Mouse (Mus musculus): ENCODE measurements around the gene Efemp1. TPM values are rescaled to one million over a fixed set of nuclear protein-coding genes. Genes with fewer than 3 reads are reported as not detected.

The Efemp1 gene
- polyA plus RNA-seq (2014; fragmentation: Nextera tagmentation; extraction: Ambion mirVana) = 29.2 and 32.2 TPM in 2 replicates

DNA sequence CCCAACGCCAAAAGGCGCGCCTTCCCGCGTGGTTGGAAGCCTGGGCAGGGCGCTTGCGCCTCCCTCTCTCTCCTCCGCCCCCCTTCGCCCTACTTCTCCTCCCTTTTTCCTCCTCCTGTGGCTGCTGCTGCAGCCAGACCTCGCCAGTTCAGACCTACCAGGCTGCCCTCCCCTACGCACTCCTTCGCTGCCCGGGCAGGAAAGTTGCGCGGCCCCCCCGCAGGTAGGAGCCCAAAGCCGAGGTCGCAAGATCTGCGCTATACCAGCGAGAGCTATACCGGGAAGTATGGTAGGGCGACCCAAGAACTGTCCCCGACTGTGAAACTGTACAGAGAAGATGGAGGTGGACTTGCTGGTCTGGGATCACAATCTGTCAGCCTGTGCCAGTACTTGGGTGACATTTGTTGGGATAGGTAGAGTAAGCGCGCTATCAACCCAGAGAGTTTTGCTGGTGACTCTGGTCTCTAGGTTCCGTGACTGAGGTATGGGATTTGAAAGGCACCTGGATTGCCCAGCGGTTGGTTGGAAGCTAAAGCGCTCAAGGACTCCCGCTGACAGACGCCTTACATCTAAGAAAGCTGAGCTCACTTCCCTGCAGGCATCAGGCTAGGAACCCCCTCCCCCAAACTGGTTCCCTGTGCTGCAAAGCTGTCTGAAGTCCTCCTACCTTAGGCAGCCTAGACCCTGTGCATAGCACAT lies at the start of gene Efemp1:
Efemp1 (plus strand) TSS at position 103 of the 699 bp plus-strand sequence.
- peak; percentile 89 for ATAC-seq (replicated peaks; ENCODE audit: insufficient number of reproducible peaks, low FRiP score, low TSS enrichment, low read depth)
- no peak within 1 kb of the TSS for H3K27ac ChIP-seq (replicated peaks; ENCODE audit: low read depth, low read length)

DNA sequence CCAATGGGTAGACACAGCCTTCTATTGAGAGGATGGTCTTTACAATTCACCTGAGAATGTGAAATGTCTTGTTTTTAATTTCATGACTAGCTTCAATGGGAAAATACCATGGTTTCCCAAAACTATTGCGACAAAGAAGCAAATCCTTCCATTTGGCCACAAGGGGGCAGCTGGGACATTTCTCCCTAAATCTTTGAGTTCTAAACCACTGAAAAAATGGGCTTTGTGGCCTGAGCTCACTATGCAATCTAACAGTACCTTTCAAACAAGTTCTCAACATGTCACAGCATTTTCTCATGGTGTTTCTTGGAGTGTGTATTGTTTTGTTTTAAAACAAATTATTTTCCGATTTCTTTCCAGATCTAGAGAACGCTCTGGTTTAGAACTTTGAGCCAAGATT lies 44.3 kb upstream of the Efemp1 start:
- DNase-seq (ENCODE audit: low spot score) (peak; percentile 81), ATAC-seq (replicated peaks; ENCODE audit: insufficient number of reproducible peaks, low FRiP score, low TSS enrichment, low read depth) (no peak)
- Histone ChIP-seq H3K36me3 (replicated peaks; ENCODE audit: control insufficient read depth, insufficient read depth, low read depth, low read length) (no peaks in the 10 kb centered on the region), H3K27ac (replicated peaks; ENCODE audit: low read depth, low read length) (no peak overlapping the region), H3K4me1 (ENCODE audit: control insufficient read depth, insufficient read depth, low read length) (no peaks in the 10 kb centered on the region), H3K4me3 (ENCODE audit: low read depth, low read length) (no peak overlapping the region), H3K9me3 (replicated peaks; ENCODE audit: control insufficient read depth, low read length) (no peaks in the 10 kb centered on the region), H3K27me3 (ENCODE audit: control insufficient read depth, insufficient read depth, low read length) (no peaks in the 10 kb centered on the region), H3K4me2 (ENCODE audit: low read depth, low read length) (no peak overlapping the region), H3K9ac (replicated peaks; ENCODE audit: low read length) (no peak overlapping the region)
- WGBS = 60% methylated on average over 3 of the region's 3 CpGs

More for the DNA sequence above, at the start of gene Efemp1:
- under 1% methylated on average over 30 of the region's 30 CpGs for WGBS
- Histone ChIP-seq H3K4me1 (ENCODE audit: control insufficient read depth, insufficient read depth, low read length) (no peaks in the 10 kb centered on the region), H3K9me3 (replicated peaks; ENCODE audit: control insufficient read depth, low read length) (no peaks in the 10 kb centered on the region), H3K4me3 (ENCODE audit: low read depth, low read length) (peak within 1 kb of the TSS; percentile 50), H3K36me3 (replicated peaks; ENCODE audit: control insufficient read depth, insufficient read depth, low read depth, low read length) (no peaks in the 10 kb centered on the region), H3K4me2 (ENCODE audit: low read depth, low read length) (peak within 1 kb of the TSS; percentile 86), H3K9ac (replicated peaks; ENCODE audit: low read length) (peak within 1 kb of the TSS; percentile 63), H3K27me3 (ENCODE audit: control insufficient read depth, insufficient read depth, low read length) (no peaks in the 10 kb centered on the region)
- peak; percentile 63 for DNase-seq (ENCODE audit: low spot score)

GRCm38 (mm10) chr11:28811874-28812273 lies 41.1 kb upstream of the Efemp1 start:
- ATAC-seq (replicated peaks; ENCODE audit: insufficient number of reproducible peaks, low FRiP score, low TSS enrichment, low read depth) (no peak), DNase-seq (ENCODE audit: low spot score) (no peak)
- no peaks in the 10 kb centered on the region for H3K27me3 ChIP-seq (ENCODE audit: control insufficient read depth, insufficient read depth, low read length)
- H3K4me3 ChIP-seq (ENCODE audit: low read depth, low read length) = no peak overlapping the region
- H3K27ac ChIP-seq (replicated peaks; ENCODE audit: low read depth, low read length) = no peak overlapping the region
- no peaks in the 10 kb centered on the region for H3K36me3 ChIP-seq (replicated peaks; ENCODE audit: control insufficient read depth, insufficient read depth, low read depth, low read length)
- no peaks in the 10 kb centered on the region for H3K4me1 ChIP-seq (ENCODE audit: control insufficient read depth, insufficient read depth, low read length)
- WGBS = 74% methylated on average over 2 of the region's 2 CpGs
- H3K9ac ChIP-seq (replicated peaks; ENCODE audit: low read length) = no peak overlapping the region
- no peak overlapping the region for H3K4me2 ChIP-seq (ENCODE audit: low read depth, low read length)
- H3K9me3 ChIP-seq (replicated peaks; ENCODE audit: control insufficient read depth, low read length) = no peaks in the 10 kb centered on the region

GRCm38 (mm10) chr11:28812564-28812963 lies 40.4 kb upstream of the Efemp1 start:
- Histone ChIP-seq H3K36me3 (replicated peaks; ENCODE audit: control insufficient read depth, insufficient read depth, low read depth, low read length) (no peaks in the 10 kb centered on the region), H3K9ac (replicated peaks; ENCODE audit: low read length) (no peak overlapping the region), H3K9me3 (replicated peaks; ENCODE audit: control insufficient read depth, low read length) (no peaks in the 10 kb centered on the region), H3K4me3 (ENCODE audit: low read depth, low read length) (no peak overlapping the region), H3K4me2 (ENCODE audit: low read depth, low read length) (no peak overlapping the region), H3K4me1 (ENCODE audit: control insufficient read depth, insufficient read depth, low read length) (no peaks in the 10 kb centered on the region), H3K27me3 (ENCODE audit: control insufficient read depth, insufficient read depth, low read length) (no peaks in the 10 kb centered on the region), H3K27ac (replicated peaks; ENCODE audit: low read depth, low read length) (no peak overlapping the region)
- 76% methylated on average over 2 of the region's 2 CpGs for WGBS
- ATAC-seq (replicated peaks; ENCODE audit: insufficient number of reproducible peaks, low FRiP score, low TSS enrichment, low read depth) = no peak
- no peak for DNase-seq (ENCODE audit: low spot score)

DNA sequence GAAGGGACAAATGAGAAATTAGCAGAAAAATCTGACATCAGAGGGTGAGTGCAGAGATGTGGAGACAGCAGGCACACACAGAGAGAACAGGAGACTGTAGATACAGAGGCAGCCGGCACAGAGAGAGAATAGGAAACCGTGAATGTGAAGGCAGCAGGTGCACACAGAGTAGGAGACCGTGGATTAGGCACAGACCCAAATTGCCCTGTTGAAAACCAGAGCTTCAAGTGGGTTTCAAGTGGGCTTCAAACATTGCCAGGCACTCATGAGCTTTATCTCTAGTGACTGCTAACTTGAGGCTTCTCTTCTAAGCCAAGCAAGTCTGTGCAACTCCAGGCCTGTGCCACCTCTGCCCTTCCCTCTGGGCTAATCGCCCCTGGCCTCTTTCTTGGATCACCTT lies 35.6 kb upstream of the Efemp1 start:
- Histone ChIP-seq H3K4me3 (ENCODE audit: low read depth, low read length) (no peak overlapping the region), H3K9me3 (replicated peaks; ENCODE audit: control insufficient read depth, low read length) (no peaks in the 10 kb centered on the region), H3K4me2 (ENCODE audit: low read depth, low read length) (no peak overlapping the region), H3K27ac (replicated peaks; ENCODE audit: low read depth, low read length) (no peak overlapping the region), H3K4me1 (ENCODE audit: control insufficient read depth, insufficient read depth, low read length) (no peaks in the 10 kb centered on the region), H3K9ac (replicated peaks; ENCODE audit: low read length) (no peak overlapping the region), H3K36me3 (replicated peaks; ENCODE audit: control insufficient read depth, insufficient read depth, low read depth, low read length) (no peaks in the 10 kb centered on the region), H3K27me3 (ENCODE audit: control insufficient read depth, insufficient read depth, low read length) (no peaks in the 10 kb centered on the region)
- ATAC-seq (replicated peaks; ENCODE audit: insufficient number of reproducible peaks, low FRiP score, low TSS enrichment, low read depth) = no peak
- WGBS = 79% methylated on average over 4 of the region's 4 CpGs
- DNase-seq (ENCODE audit: low spot score) = no peak

DNA sequence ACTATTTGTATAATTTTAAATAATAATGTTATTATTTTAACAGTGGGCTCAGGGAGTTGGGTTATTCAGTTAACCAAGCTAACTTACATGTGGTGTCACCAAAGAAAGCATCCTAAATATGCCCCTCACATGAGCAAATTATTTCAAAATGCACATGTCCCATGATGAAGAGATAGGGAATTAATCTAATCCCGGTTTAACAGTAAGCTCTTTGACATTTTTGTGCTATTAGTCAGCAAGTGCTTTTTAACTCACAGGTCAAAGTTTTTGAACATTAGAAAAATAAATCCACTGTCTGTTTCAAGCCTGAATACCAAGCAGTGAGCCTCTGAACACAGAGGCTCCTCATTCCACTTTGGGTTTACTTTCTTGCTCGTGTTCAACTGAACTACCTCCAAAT lies 26.1 kb upstream of the Efemp1 start:
- Histone ChIP-seq H3K4me1 (ENCODE audit: control insufficient read depth, insufficient read depth, low read length) (no peaks in the 10 kb centered on the region), H3K27ac (replicated peaks; ENCODE audit: low read depth, low read length) (no peak overlapping the region), H3K27me3 (ENCODE audit: control insufficient read depth, insufficient read depth, low read length) (no peaks in the 10 kb centered on the region), H3K9me3 (replicated peaks; ENCODE audit: control insufficient read depth, low read length) (no peaks in the 10 kb centered on the region), H3K4me2 (ENCODE audit: low read depth, low read length) (no peak overlapping the region), H3K9ac (replicated peaks; ENCODE audit: low read length) (no peak overlapping the region), H3K4me3 (ENCODE audit: low read depth, low read length) (no peak overlapping the region), H3K36me3 (replicated peaks; ENCODE audit: control insufficient read depth, insufficient read depth, low read depth, low read length) (no peaks in the 10 kb centered on the region)
- ATAC-seq (replicated peaks; ENCODE audit: insufficient number of reproducible peaks, low FRiP score, low TSS enrichment, low read depth) (no peak), DNase-seq (ENCODE audit: low spot score) (no peak)
- WGBS = 73% methylated on average over 2 of the region's 2 CpGs

DNA sequence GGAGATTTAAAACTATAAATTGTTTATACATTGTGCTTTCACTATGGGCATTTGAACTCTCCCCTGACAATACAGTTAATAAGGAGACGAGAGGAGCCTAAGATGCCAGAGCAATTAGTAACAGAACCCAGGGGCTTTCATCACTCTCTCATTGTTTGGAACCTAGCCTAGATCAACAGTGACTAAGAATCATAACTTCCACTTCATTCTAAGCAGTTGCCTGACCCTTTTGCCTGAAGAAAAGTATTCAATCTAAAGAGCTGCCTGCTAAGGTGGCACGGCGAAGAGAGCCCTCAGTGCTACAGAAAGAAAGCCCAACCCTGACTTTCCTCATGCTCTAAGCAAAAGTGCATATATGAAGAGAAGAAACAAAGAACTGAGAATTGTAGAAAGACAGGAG lies 19.2 kb upstream of the Efemp1 start:
- WGBS = 32% methylated on average over 3 of the region's 3 CpGs
- Histone ChIP-seq H3K4me1 (ENCODE audit: control insufficient read depth, insufficient read depth, low read length) (no peaks in the 10 kb centered on the region), H3K27me3 (ENCODE audit: control insufficient read depth, insufficient read depth, low read length) (no peaks in the 10 kb centered on the region), H3K36me3 (replicated peaks; ENCODE audit: control insufficient read depth, insufficient read depth, low read depth, low read length) (no peaks in the 10 kb centered on the region), H3K4me2 (ENCODE audit: low read depth, low read length) (no peak overlapping the region), H3K4me3 (ENCODE audit: low read depth, low read length) (no peak overlapping the region), H3K9me3 (replicated peaks; ENCODE audit: control insufficient read depth, low read length) (no peaks in the 10 kb centered on the region), H3K27ac (replicated peaks; ENCODE audit: low read depth, low read length) (no peak overlapping the region), H3K9ac (replicated peaks; ENCODE audit: low read length) (no peak overlapping the region)
- DNase-seq (ENCODE audit: low spot score) = peak; percentile 21
- ATAC-seq (replicated peaks; ENCODE audit: insufficient number of reproducible peaks, low FRiP score, low TSS enrichment, low read depth) = no peak

- DNase-seq (ENCODE audit: low spot score) (no peak), ATAC-seq (replicated peaks; ENCODE audit: insufficient number of reproducible peaks, low FRiP score, low TSS enrichment, low read depth) (no peak)
- H3K36me3 ChIP-seq (replicated peaks; ENCODE audit: control insufficient read depth, insufficient read depth, low read depth, low read length) = no peaks in the 10 kb centered on the region
- H3K4me2 ChIP-seq (ENCODE audit: low read depth, low read length) = no peak overlapping the region
- no peak overlapping the region for H3K27ac ChIP-seq (replicated peaks; ENCODE audit: low read depth, low read length)
- no peaks in the 10 kb centered on the region for H3K4me1 ChIP-seq (ENCODE audit: control insufficient read depth, insufficient read depth, low read length)
- H3K27me3 ChIP-seq (ENCODE audit: control insufficient read depth, insufficient read depth, low read length) = no peaks in the 10 kb centered on the region
- H3K9ac ChIP-seq (replicated peaks; ENCODE audit: low read length) = no peak overlapping the region
- H3K9me3 ChIP-seq (replicated peaks; ENCODE audit: control insufficient read depth, low read length) = no peaks in the 10 kb centered on the region
- no peak overlapping the region for H3K4me3 ChIP-seq (ENCODE audit: low read depth, low read length)
Measured at GRCm38 (mm10) chr11:28835141-28835540, 17.9 kb upstream of the Efemp1 start.

Measured in embryonic facial prominence, embryonic 11.5 days (tissue).